Mouse (Mus musculus) hematopoietic stem cell, adult 5-6 weeks (primary cell): Measurements from ENCODE around the gene Gm11634. TPM values are rescaled to one million over a fixed set of nuclear protein-coding genes. Genes with fewer than 3 reads are reported as not detected.
"Not testable (repeated sequence)": the region's sequence is repeated elsewhere in the genome, so short reads cannot be mapped to it uniquely, and the experiment has no call there.

Source experiments
- ATAC-seq, 2 experiments: fragments of 125-278 bp in 1 of 2; replicated peaks in 1 of 2; 2 replicates each; pipeline ENCODE4 v1.8.0; 2016 to 2017; ENCODE audit warnings: inconsistent platforms in 2 of 2, mild to moderate bottlenecking in 2 of 2, moderate number of reproducible peaks in 2 of 2, low read depth in 1 of 2, moderate TSS enrichment in 1 of 2; ENCODE audit not compliant: low FRiP score in 2 of 2, poor library complexity in 2 of 2, severe bottlenecking in 2 of 2, insufficient read depth in 1 of 2, low TSS enrichment in 1 of 2
- total RNA-seq: library from RNA; stranded (forward); fragments of 172-1452, 232-1000 nt; gene quantifications from 2 replicates; pipeline ENCODE4 v1.2.3, GENCODE M21; 2017

The Gm11634 gene
- not detected in 2 replicates for total RNA-seq

- ATAC-seq, result no peak
Observed at GRCm38 (mm10) chr11:101599156-101599555, at the start of gene Gm11634. Gene Gm11634 (minus strand): TSS chr11:101599256.

DNA sequence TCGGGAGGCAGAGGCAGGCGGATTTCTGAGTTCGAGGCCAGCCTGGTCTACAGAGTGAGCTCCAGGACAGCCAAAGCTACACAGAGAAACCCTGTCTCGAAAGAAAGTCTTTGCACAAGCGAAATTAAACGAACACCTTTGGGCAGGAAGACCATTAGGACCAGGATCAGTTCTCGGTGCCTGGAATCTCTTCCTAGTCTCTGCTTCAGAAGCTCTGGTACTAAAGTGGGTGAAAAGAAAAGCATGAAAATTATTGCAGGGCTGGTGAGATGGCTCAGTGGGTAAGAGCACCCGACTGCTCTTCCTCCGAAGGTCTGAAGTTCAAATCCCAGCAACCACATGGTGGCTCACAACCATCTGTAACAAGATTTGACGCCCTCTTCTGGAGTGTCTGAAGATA is 48.0 kb upstream of the Gm11634 start:
- ATAC-seq, result not testable (repeated sequence)

GRCm38 (mm10) chr11:101646283-101646794 is 47.3 kb upstream of the Gm11634 start:
- ATAC-seq, result not testable (repeated sequence)

GRCm38 (mm10) chr11:101645411-101646282 is 46.6 kb upstream of the Gm11634 start:
- peak; percentile 79 to 81 for ATAC-seq

DNA sequence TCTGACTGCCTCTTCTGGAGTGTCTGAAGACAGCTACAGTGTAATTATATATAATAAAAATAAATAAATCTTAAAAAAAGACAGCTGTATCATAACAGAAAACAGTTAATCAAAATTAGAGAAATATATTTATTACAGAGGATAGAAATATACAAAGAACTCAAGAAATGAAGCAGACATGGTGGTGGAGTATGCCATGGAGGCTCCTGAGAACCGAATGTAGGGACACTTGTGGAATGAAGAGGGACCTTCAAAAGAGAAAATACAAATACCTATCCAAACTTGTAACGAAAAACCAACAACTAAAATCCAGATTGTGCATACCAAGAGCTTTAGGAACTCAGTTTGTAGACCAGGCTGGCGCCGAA is 46.0 kb upstream of the Gm11634 start:
- ATAC-seq, result not testable (repeated sequence)

GRCm38 (mm10) chr11:101644591-101644990 is 45.5 kb upstream of the Gm11634 start:
- ATAC-seq, result no peak

GRCm38 (mm10) chr11:101642931-101643330 is 43.9 kb upstream of the Gm11634 start:
- ATAC-seq, result no peak

GRCm38 (mm10) chr11:101641710-101642642 is 42.9 kb upstream of the Gm11634 start:
- ATAC-seq, result peak; percentile 77

- ATAC-seq, result peak; percentile 5 to 33; a peak in 1 of 4 replicates
Observed at GRCm38 (mm10) chr11:101640857-101641709, 42.0 kb upstream of the Gm11634 start.

DNA sequence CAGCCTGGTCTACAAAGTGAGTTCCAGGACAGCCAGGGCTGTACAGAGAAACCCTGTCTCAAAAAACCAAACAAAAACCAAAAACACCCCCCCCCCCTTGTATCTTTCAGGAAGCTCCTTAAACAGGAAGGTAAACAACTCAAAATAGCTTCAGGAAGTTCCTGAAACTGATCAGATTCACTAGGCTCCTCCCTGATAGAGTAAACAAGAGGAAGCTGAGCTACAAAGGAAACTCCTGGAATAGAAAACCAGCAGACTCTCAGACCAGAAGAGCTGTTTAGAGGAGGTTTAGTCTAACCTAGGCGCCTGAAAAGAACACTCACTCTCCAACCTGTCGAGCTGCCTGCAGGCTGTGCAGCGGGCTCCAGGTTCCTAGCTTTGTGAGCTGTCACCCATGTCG is 40.7 kb upstream of the Gm11634 start:
- no peak for ATAC-seq

- ATAC-seq, result no peak
Observed at GRCm38 (mm10) chr11:101635660-101636059, 36.6 kb upstream of the Gm11634 start.

DNA sequence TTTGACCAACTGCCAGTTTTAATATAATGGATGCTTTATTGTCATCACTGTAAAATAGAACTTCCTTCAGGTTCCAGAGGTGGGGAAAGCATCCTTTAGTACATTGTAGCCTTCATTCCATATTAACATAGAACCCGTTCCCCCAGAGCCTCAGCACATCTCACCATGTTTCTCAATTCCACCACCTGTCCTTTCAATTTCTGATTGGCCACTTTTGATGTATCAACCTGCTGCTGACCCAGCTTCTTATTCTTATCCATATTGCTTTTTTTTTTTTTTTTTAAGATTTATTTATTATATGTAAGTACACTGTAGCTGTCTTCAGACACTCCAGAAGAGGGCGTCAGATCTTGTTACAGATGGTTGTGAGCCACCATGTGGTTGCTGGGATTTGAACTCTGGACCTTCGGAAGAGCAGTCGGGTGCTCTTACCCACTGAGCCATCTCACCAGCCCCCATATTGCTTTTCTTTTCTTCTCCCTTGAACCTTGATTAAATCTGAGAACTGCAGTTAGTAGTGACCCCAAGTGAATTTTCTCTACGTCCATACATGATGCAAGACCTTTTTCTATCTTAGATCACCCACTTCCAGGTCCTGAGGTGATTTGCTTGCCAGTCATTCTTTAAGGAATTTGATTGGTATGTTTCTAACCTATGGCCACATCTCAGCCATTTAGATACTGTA is 29.8 kb upstream of the Gm11634 start:
- not testable (repeated sequence) for ATAC-seq

- ATAC-seq, result peak; percentile 68 to 76
Observed at GRCm38 (mm10) chr11:101627857-101628559, 29.0 kb upstream of the Gm11634 start.

DNA sequence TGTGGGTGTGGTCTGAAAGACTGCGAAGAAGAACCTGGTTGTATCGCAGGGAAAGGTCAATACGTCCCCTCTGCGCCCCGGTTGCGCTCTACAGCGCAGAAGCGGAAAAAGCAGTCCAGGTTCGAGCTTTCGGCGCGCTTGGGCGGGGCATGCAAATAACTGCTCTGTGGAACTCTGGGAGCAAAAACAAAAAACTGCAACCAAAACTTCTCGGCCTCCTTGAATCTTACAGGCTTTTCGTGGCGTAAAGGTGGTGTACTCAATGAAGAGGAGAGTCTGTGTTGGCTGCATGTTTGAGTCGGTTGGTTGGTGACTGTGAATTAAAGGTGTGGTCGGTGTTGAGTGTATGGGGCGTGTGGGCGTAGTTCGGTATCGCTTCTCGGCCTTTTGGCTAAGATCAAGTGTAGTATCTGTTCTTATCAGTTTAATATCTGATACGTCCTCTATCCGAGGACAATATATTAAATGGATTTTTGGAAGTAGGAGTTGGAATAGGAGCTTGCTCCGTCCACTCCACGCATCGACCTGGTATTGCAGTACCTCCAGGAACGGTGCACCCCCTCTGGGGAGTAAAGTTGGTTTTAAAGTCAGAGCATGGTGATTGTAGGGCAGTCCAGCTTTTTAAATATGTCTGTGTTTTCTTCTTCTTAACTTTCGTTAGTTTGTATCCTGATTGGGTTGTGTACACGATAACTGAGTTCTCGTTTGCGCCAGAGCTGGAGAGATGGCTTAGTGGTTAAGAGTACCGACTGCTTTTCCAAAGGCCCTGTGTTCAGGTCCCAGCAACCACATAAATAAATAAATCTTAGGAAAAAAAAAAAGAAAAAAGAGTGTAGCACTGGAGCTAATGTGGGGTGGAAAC is 28.2 kb upstream of the Gm11634 start, which contains the start of gene Rdm1:
TSS of gene Rdm1 (plus strand) at position 201 of the 862 bp plus-strand sequence.
- ATAC-seq, result peak; percentile 55 to 65

GRCm38 (mm10) chr11:101626649-101626994 is 27.6 kb upstream of the Gm11634 start:
- ATAC-seq, result no peak; a peak in 1 of 4 replicates
